Mouse (Mus musculus) olfactory bulb, adult 2 months (tissue): ENCODE measurements at regions not wholly inside any gene's neighbourhood (a gene's known extent, or its start where the extent isn't known, plus 50 kb on each side); places are given as distances from the start of the nearest gene placed in this dataset.

ENCODE experiments used
- CTCF ChIP-seq: fragments of 200-500 bp; IDR thresholded peaks from 2 replicates; pipeline ENCODE4 v1.5.1; 2012; ENCODE audit warnings: low read depth, mild to moderate bottlenecking, low read length, moderate library complexity; ENCODE audit not compliant: insufficient read depth
- POLR2A ChIP-seq: fragments of 200-500 bp; IDR thresholded peaks from 2 replicates; pipeline ENCODE4 v1.6.1; 2012; ENCODE audit warnings: mild to moderate bottlenecking, low read depth, low read length, moderate library complexity; ENCODE audit not compliant: insufficient read depth

DNA sequence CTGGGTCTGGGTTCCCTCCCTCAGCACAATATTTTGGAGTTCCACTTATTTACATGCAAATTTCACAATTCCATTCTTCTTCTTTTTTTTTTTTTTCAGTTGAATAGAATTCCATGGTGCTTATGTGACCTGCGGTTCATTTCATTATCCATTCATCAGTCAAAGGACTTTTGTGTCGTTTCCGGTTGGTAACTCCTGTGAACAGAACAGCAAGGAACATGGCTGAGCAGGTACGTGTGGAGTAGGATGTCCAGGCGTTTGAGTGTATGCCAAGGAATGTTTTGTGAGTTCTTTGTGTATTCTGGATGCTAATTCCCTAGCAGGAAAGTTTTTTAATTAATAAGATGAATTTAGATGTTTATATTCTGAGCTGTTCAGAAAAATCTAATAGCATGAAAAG lies 50.0 kb upstream of the Atp1b1 start:
- no peak for TF ChIP-seq CTCF
- TF ChIP-seq POLR2A = no peak
